Mouse (Mus musculus) heart, postnatal 0 days (tissue): ENCODE measurements at regions not wholly inside any gene's neighbourhood (a gene's known extent, or its start where the extent isn't known, plus 50 kb on each side); places are given as distances from the start of the nearest gene placed in this dataset.

Source experiments
- ATAC-seq: fragments of 200-750 bp; cut with Nextera tagmentation; 2 replicates; pipeline ENCODE4 v1.8.0; 2017; ENCODE audit warnings: low read depth, moderate number of reproducible peaks, moderate library complexity; ENCODE audit not compliant: insufficient read depth
- DNase-seq: peaks from one replicate; pipeline ENCODE4 v3.0.0-alpha.2; 2016; ENCODE audit warnings: low spot score
- H3K27ac ChIP-seq: fragments of 300-500 bp; sonication (generic); 2 replicates; pipeline ENCODE4 v1.5.1; 2014; ENCODE audit warnings: low read depth, mild to moderate bottlenecking
- H3K27me3 ChIP-seq: fragments of 300-500 bp; sonication (generic); 2 replicates; pipeline ENCODE4 v1.6.1; 2014; ENCODE audit warnings: low read length, mixed read lengths; ENCODE audit not compliant: control insufficient read depth, insufficient read depth
- H3K36me3 ChIP-seq: fragments of 300-500 bp; sonication (generic); replicated peaks from 2 replicates; pipeline ENCODE4 v1.6.1; 2014; ENCODE audit warnings: low read length, mixed read lengths; ENCODE audit not compliant: control insufficient read depth, insufficient read depth
- H3K4me1 ChIP-seq: fragments of 300-500 bp; sonication (generic); 2 replicates; pipeline ENCODE4 v1.6.1; 2014; ENCODE audit warnings: antibody characterized with exemption; ENCODE audit not compliant: control insufficient read depth, insufficient read depth
- H3K4me2 ChIP-seq: fragments of 300-500 bp; sonication (generic); 2 replicates; pipeline ENCODE4 v1.6.1; 2014; ENCODE audit warnings: low read depth, mild to moderate bottlenecking, low read length, moderate library complexity
- H3K4me3 ChIP-seq: fragments of 300-500 bp; sonication (generic); 2 replicates; pipeline ENCODE4 v1.5.1; 2014; ENCODE audit warnings: low read depth, low read length
- H3K9ac ChIP-seq: fragments of 300-500 bp; sonication (generic); replicated peaks from 2 replicates; pipeline ENCODE4 v1.6.1; 2014; ENCODE audit warnings: low read depth, low read length, mixed read lengths
- H3K9me3 ChIP-seq: fragments of 300-500 bp; sonication (generic); replicated peaks from 2 replicates; pipeline ENCODE4 v1.6.1; 2016; ENCODE audit warnings: low read length; ENCODE audit not compliant: control insufficient read depth
- CTCF ChIP-seq: IDR thresholded peaks from 2 replicates; pipeline ENCODE4 v1.5.1; 2016; ENCODE audit warnings: antibody characterized with exemption, control low read depth, low read depth
- EP300 ChIP-seq: IDR thresholded peaks from 2 replicates; pipeline ENCODE4 v1.6.1; 2016; ENCODE audit warnings: antibody characterized with exemption, low read depth
- WGBS: fragments of 180-500 bp; shearing (Covaris S2); extraction: QIAGEN DNeasy Blood & Tissue Kit; methylation state at CpG from one replicate; pipeline ENCODE4 v1.1.7; 2014; 5-methylcytosine and 5-hydroxymethylcytosine counted together

GRCm38 (mm10) chr2:174015283-174015682 lies 60.8 kb upstream of the Stx16 start:
- no peaks in the 10 kb centered on the region for H3K27me3 ChIP-seq
- TF ChIP-seq EP300 (no peak), CTCF (no peak)
- H3K36me3 ChIP-seq = no peaks in the 10 kb centered on the region
- no peaks in the 10 kb centered on the region for H3K4me1 ChIP-seq
- H3K9me3 ChIP-seq = no peaks in the 10 kb centered on the region
- H3K9ac ChIP-seq = no peak overlapping the region
- no peak for DNase-seq
- WGBS = 43% methylated on average over 14 of the region's 14 CpGs
- H3K4me3 ChIP-seq = no peak overlapping the region
- no peak overlapping the region for H3K27ac ChIP-seq
- H3K4me2 ChIP-seq = no peak overlapping the region
- ATAC-seq = no peak

- H3K9ac ChIP-seq = no peak overlapping the region
- TF ChIP-seq CTCF (no peak), EP300 (no peak)
- no peak overlapping the region for H3K4me2 ChIP-seq
- DNase-seq = no peak
- WGBS = 76% methylated on average over 5 of the region's 5 CpGs
- no peaks in the 10 kb centered on the region for H3K36me3 ChIP-seq
- no peak overlapping the region for H3K27ac ChIP-seq
- no peaks in the 10 kb centered on the region for H3K4me1 ChIP-seq
- H3K4me3 ChIP-seq = no peak overlapping the region
- no peak for ATAC-seq
- no peaks in the 10 kb centered on the region for H3K9me3 ChIP-seq
- no peaks in the 10 kb centered on the region for H3K27me3 ChIP-seq
These were observed 60.0 kb upstream of the Stx16 start for GRCm38 (mm10) chr2:174016068-174016467.

DNA sequence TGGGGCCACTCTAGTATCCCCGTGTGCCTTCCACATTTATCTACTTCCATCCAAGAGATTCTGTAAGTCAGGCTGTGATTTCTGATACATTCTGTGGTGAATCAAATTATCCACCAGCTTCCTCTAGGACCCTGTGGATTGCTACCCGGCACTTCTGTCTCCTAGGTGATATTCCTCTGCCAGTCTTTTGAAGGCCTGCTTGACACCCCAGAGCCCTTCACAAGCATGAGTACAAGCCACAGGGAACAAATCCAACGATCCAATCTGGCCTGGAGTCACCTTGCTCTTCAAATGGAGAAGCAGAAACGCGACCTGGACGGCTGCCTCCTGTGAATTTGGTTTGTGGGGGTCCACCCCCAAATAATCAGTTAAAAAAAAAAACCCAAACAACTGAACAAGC lies 59.1 kb upstream of the Stx16 start:
- H3K4me3 ChIP-seq = no peak overlapping the region
- ATAC-seq = no peak
- no peak for DNase-seq
- H3K9me3 ChIP-seq = no peaks in the 10 kb centered on the region
- H3K27me3 ChIP-seq = no peaks in the 10 kb centered on the region
- no peaks in the 10 kb centered on the region for H3K4me1 ChIP-seq
- H3K27ac ChIP-seq = no peak overlapping the region
- no peak overlapping the region for H3K9ac ChIP-seq
- H3K4me2 ChIP-seq = no peak overlapping the region
- TF ChIP-seq EP300 (no peak), CTCF (no peak)
- WGBS = 54% methylated on average over 6 of the region's 6 CpGs
- H3K36me3 ChIP-seq = no peaks in the 10 kb centered on the region

GRCm38 (mm10) chr2:174017596-174017995 lies 58.5 kb upstream of the Stx16 start:
- H3K4me1 ChIP-seq = no peaks in the 10 kb centered on the region
- ATAC-seq = no peak
- H3K4me2 ChIP-seq = no peak overlapping the region
- H3K27ac ChIP-seq = no peak overlapping the region
- TF ChIP-seq EP300 (no peak), CTCF (no peak)
- no peak overlapping the region for H3K4me3 ChIP-seq
- WGBS = 62% methylated on average over 3 of the region's 3 CpGs
- H3K27me3 ChIP-seq = no peaks in the 10 kb centered on the region
- H3K9me3 ChIP-seq = no peaks in the 10 kb centered on the region
- no peak for DNase-seq
- H3K36me3 ChIP-seq = no peaks in the 10 kb centered on the region
- no peak overlapping the region for H3K9ac ChIP-seq

DNA sequence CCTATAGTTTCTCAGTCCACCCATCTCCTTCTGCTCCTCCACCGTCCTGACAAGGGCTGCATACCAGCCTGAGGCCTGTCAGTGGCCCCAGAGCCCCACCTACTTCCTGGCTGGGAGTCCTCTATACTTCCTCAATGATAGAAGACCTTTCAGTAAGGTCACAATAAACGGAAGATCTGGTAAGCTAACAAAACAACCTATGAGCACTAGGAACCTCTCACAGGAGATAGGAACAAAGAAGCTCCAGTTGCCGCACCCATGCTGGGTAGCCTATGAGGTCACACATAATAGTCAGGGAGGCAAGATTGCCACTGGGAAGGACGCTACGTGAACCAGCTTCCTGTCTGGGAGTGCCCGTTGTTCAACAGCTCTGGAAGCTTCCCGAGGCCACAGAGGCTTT lies 58.1 kb upstream of the Stx16 start:
- Histone ChIP-seq H3K9me3 (no peaks in the 10 kb centered on the region), H3K27me3 (no peaks in the 10 kb centered on the region), H3K9ac (no peak overlapping the region), H3K4me3 (no peak overlapping the region), H3K4me1 (no peaks in the 10 kb centered on the region), H3K27ac (no peak overlapping the region), H3K36me3 (no peaks in the 10 kb centered on the region), H3K4me2 (no peak overlapping the region; the same call in 1 of the 2 replicates)
- ATAC-seq = peak; percentile 68
- TF ChIP-seq EP300 (no peak), CTCF (no peak)
- DNase-seq = peak; percentile 23
- WGBS = 53% methylated on average over 7 of the region's 7 CpGs

DNA sequence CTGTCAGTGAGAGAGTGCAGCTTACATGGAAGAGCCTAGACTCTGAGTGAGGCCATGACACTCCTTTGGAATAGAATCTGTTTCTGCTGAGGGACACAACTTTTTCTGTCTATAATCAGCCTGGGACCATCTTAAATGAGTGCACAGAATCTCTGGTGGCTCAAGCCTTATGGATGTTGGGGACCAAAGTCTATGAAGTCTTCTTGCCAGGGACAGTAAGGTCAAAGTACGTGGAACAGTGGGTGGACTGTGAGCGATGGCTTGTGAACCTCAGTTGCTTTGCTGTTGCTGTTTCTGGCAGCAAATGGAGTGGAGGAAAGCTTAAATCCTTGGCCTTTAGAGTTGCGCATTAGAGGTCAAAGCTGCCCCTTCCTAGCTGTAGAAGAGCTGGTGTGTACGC lies 57.1 kb upstream of the Stx16 start:
- Histone ChIP-seq H3K27ac (no peak overlapping the region), H3K4me2 (no peak overlapping the region), H3K9me3 (no peaks in the 10 kb centered on the region), H3K36me3 (no peaks in the 10 kb centered on the region), H3K9ac (no peak overlapping the region), H3K27me3 (no peaks in the 10 kb centered on the region), H3K4me3 (no peak overlapping the region), H3K4me1 (no peaks in the 10 kb centered on the region)
- TF ChIP-seq EP300 = no peak
- TF ChIP-seq CTCF = no peak
- WGBS = 95% methylated on average over 4 of the region's 4 CpGs
- no peak for DNase-seq
- no peak for ATAC-seq
